Mouse (Mus musculus) stomach, embryonic 14.5 days (tissue): Measurements from ENCODE around the gene Nhlh2. TPM values are rescaled to one million over a fixed set of nuclear protein-coding genes. Genes with fewer than 3 reads are reported as not detected.
A peak's percentile ranks its signal among the peaks of the same experiment; 100 is the strongest.

ENCODE experiments used
- ATAC-seq: fragments of 200-750 bp; cut with Nextera tagmentation; 2 replicates; pipeline ENCODE4 v1.8.0; 2017; ENCODE audit warnings: low read depth, moderate TSS enrichment; ENCODE audit not compliant: insufficient number of reproducible peaks, insufficient read depth, low FRiP score
- H3K27ac ChIP-seq: fragments of 300-500 bp; sonication (generic); 2 replicates; pipeline ENCODE4 v1.5.1; 2014; ENCODE audit warnings: mild to moderate bottlenecking, low read length, moderate library complexity, mixed read lengths
- H3K27me3 ChIP-seq: fragments of 300-500 bp; sonication (generic); 2 replicates; pipeline ENCODE4 v1.6.1; 2014; ENCODE audit warnings: low read length, control low read depth, mixed read lengths; ENCODE audit not compliant: control insufficient read depth, insufficient read depth
- H3K36me3 ChIP-seq: fragments of 300-500 bp; sonication (generic); 2 replicates; pipeline ENCODE4 v1.6.1; 2014; ENCODE audit warnings: mild to moderate bottlenecking, control low read depth, low read length, moderate library complexity, mixed read lengths; ENCODE audit not compliant: control insufficient read depth, insufficient read depth
- H3K4me1 ChIP-seq: fragments of 300-500 bp; sonication (generic); 2 replicates; pipeline ENCODE4 v1.6.1; 2014; ENCODE audit warnings: low read length, control low read depth, mixed read lengths; ENCODE audit not compliant: control insufficient read depth, insufficient read depth
- H3K4me2 ChIP-seq: fragments of 300-500 bp; sonication (generic); replicated peaks from 2 replicates; pipeline ENCODE4 v1.6.1; 2014; ENCODE audit warnings: low read depth, low read length, control low read depth
- H3K4me3 ChIP-seq: fragments of 300-500 bp; sonication (generic); 2 replicates; pipeline ENCODE4 v1.5.1; 2014; ENCODE audit warnings: low read depth, low read length, control low read depth
- H3K9ac ChIP-seq: fragments of 300-500 bp; sonication (generic); replicated peaks from 2 replicates; pipeline ENCODE4 v1.6.1; 2014; ENCODE audit warnings: low read depth, mild to moderate bottlenecking, control low read depth, low read length, moderate library complexity, mixed read lengths
- H3K9me3 ChIP-seq: fragments of 300-500 bp; sonication (generic); 2 replicates; pipeline ENCODE4 v1.6.1; 2016; ENCODE audit warnings: low read depth, low read length, control low read depth; ENCODE audit not compliant: control insufficient read depth
- WGBS: fragments of 180-500 bp; shearing (Covaris S2); extraction: QIAGEN DNeasy Blood & Tissue Kit; methylation state at CpG from one replicate; pipeline ENCODE4 v1.1.7; 2014; 5-methylcytosine and 5-hydroxymethylcytosine counted together
- polyA plus RNA-seq: library from polyadenylated mRNA; unstranded; fragments of >200 nt; fragmentation: Nextera tagmentation; extraction: Ambion mirVana; gene quantifications from 2 replicates; pipeline ENCODE4 v1.2.1, GENCODE M21; 2014

Nhlh2 gene
- polyA plus RNA-seq, 1 experiment from 2014 or later, result not detected

- no peak overlapping the region for H3K27ac ChIP-seq
- H3K9ac ChIP-seq, result no peak overlapping the region
- no peaks in the 10 kb centered on the region for H3K9me3 ChIP-seq
- no peaks in the 10 kb centered on the region for H3K36me3 ChIP-seq
- no peak for ATAC-seq
- H3K4me1 ChIP-seq, result no peaks in the 10 kb centered on the region
- WGBS, result 58% methylated on average over 8 of the region's 8 CpGs
- no peak overlapping the region for H3K4me2 ChIP-seq
- no peak overlapping the region for H3K4me3 ChIP-seq
- no peaks in the 10 kb centered on the region for H3K27me3 ChIP-seq
Observed at GRCm38 (mm10) chr3:101985634-101986033, 24.2 kb upstream of the Nhlh2 start.

DNA sequence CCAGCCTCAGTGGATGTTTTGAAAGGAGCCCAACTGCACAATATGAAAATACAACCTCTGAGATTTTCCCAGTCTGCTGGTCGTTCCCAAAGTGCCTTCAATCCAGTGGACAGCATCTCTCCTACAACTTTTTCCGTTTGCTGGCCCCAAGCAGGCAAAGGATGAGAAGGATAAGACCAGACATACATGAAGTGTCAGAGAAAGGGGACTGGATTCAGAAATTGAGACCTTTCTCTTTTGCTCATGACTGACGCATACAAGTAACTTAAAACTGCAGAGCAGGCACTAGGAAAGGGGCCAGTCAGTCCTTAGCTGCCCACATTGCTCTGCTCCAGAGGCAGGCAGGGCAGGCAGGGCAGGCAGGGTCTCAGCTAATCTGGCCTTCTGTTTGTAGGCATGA is 19.7 kb upstream of the Nhlh2 start:
- H3K4me3 ChIP-seq, result no peak overlapping the region
- ATAC-seq, result no peak
- no peak overlapping the region for H3K9ac ChIP-seq
- no peak overlapping the region for H3K27ac ChIP-seq
- H3K4me2 ChIP-seq, result no peak overlapping the region
- no peaks in the 10 kb centered on the region for H3K9me3 ChIP-seq
- no peaks in the 10 kb centered on the region for H3K36me3 ChIP-seq
- WGBS, result 55% methylated on average over 3 of the region's 3 CpGs
- H3K4me1 ChIP-seq, result no peaks in the 10 kb centered on the region
- H3K27me3 ChIP-seq, result no peaks in the 10 kb centered on the region

DNA sequence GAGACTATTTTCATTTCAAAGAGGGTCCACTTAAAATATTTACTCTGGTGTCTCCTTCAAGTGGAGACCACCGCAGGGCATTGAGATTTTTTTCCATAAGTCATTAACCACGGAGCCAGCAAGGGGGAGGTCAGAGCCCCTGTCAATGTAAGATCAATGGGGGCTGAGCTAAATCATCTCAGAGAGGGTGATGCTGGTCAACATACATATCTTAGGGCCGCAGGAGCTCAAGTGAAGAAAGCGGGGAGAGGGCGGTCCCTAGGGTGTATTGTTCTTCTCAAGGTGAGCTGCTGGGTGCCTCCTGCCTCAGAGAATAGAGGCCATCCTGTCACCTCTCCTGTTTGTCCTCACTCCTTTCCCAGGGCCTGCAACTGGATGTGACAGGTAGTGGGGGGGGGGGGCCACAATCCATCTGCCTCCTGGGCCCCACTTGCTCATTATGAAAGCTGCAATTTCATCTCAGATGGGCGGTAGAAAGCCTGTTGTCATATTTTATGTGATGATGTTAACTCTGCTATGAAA is 18.8 kb upstream of the Nhlh2 start:
- Histone ChIP-seq H3K27ac (no peak overlapping the region), H3K36me3 (no peaks in the 10 kb centered on the region), H3K4me1 (no peaks in the 10 kb centered on the region), H3K27me3 (no peaks in the 10 kb centered on the region), H3K4me2 (no peak overlapping the region), H3K9ac (no peak overlapping the region), H3K9me3 (no peaks in the 10 kb centered on the region), H3K4me3 (no peak overlapping the region)
- no peak for ATAC-seq
- 34% methylated on average over 6 of the region's 6 CpGs for WGBS

GRCm38 (mm10) chr3:101997851-101998250 is 12.0 kb upstream of the Nhlh2 start:
- Histone ChIP-seq H3K27me3 (no peaks in the 10 kb centered on the region), H3K36me3 (no peaks in the 10 kb centered on the region), H3K4me2 (no peak overlapping the region), H3K4me1 (no peaks in the 10 kb centered on the region), H3K9me3 (no peaks in the 10 kb centered on the region), H3K9ac (no peak overlapping the region), H3K27ac (no peak overlapping the region), H3K4me3 (no peak overlapping the region)
- ATAC-seq, result no peak
- WGBS, result 83% methylated on average over 3 of the region's 3 CpGs

- Histone ChIP-seq H3K4me1 (peaks cover 8% of the 10 kb centered on the region; the same call in 1 of the 2 replicates), H3K27ac (no peak overlapping the region), H3K4me3 (peak overlapping the region; percentile 11), H3K9me3 (no peaks in the 10 kb centered on the region), H3K9ac (no peak overlapping the region), H3K27me3 (peaks cover 37% of the 10 kb centered on the region), H3K4me2 (no peak overlapping the region), H3K36me3 (no peaks in the 10 kb centered on the region)
- no peak for ATAC-seq
- WGBS, result 3% methylated on average over 24 of the region's 24 CpGs
Observed at GRCm38 (mm10) chr3:102010681-102011317, 923 bp downstream of the Nhlh2 start.

DNA sequence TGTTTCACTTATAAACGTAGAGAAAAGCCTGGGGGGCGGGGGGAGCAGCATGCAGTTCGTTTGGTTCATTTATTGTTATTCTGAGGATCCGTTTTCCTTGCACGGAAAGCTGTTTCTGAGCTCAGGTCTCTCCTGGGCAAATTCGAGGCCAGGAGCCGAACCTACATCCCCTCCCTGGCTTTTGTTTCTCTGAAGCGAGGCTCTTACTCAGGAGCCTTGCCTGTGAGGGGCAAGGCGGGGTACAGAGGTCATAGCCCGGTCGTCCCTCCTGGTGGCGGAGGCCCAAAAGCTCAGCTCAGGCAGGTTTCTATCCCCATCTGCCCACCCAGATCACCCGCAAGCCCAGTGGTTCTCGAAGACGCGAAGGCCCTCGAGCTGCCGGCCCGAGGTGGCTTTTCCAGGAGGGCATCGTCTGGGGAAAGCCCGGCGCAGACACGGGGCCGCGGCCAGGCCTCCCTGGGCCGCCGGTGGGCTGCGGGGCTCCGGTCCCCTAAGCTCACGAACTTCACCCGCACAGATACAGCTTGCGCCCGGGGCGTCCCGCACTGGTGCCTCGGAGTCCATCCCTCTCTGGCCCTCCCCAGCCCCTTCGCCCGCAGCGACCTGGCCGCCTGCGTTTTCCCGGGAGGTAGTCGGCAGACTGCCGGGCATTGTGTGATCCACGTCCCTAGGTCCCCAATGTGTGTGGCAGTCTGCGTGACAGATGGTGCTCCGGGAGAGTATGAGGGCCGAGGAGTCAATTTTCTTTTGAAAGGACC is 1.6 kb downstream of the Nhlh2 start:
- Histone ChIP-seq H3K4me1 (peaks cover 8% of the 10 kb centered on the region; the same call in 1 of the 2 replicates), H3K9ac (no peak overlapping the region), H3K36me3 (no peaks in the 10 kb centered on the region), H3K9me3 (no peaks in the 10 kb centered on the region), H3K27ac (no peak overlapping the region), H3K4me3 (peak overlapping the region; percentile 11), H3K4me2 (peak overlapping the region; percentile 46; the same call in 1 of the 2 replicates), H3K27me3 (peaks cover 38% of the 10 kb centered on the region)
- WGBS, result 2% methylated on average over 48 of the region's 48 CpGs
- ATAC-seq, result no peak

- H3K4me2 ChIP-seq, result peak overlapping the region; percentile 46
- H3K4me1 ChIP-seq, result peaks cover 8% of the 10 kb centered on the region; the same call in 1 of the 2 replicates
- peaks cover 40% of the 10 kb centered on the region for H3K27me3 ChIP-seq
- ATAC-seq, result no peak
- H3K36me3 ChIP-seq, result no peaks in the 10 kb centered on the region
- peak overlapping the region; percentile 26 for H3K4me3 ChIP-seq
- WGBS, result 4% methylated on average over 23 of the region's 23 CpGs
- no peaks in the 10 kb centered on the region for H3K9me3 ChIP-seq
- H3K9ac ChIP-seq, result no peak overlapping the region
- no peak overlapping the region for H3K27ac ChIP-seq
Observed at GRCm38 (mm10) chr3:102012076-102012610, 2.3 kb downstream of the Nhlh2 start.

DNA sequence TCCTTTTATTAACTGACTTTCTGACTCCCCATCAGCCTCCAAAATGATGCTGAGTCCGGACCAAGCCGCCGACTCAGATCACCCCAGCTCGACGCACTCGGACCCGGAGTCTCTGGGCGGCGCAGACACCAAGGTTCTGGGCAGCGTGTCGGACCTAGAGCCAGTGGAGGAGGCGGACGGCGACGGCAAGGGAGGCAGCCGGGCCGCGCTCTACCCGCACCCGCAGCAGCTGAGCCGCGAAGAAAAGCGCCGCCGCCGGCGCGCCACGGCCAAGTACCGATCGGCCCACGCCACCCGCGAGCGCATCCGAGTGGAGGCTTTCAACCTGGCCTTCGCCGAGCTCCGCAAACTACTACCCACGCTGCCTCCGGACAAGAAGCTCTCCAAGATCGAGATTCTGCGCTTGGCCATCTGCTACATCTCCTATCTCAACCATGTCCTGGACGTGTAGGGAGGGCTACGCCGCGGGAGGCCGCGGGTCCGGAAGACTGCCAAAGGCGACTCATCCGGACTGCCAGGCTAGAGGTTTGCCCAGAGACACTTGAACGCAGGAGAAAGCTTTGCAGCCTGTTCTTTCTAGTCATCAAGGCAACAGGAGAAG is 2.8 kb downstream of the Nhlh2 start:
- H3K4me3 ChIP-seq, result peak overlapping the region; percentile 26
- H3K4me2 ChIP-seq, result peak overlapping the region; percentile 46
- H3K9ac ChIP-seq, result no peak overlapping the region
- peaks cover 41% of the 10 kb centered on the region for H3K27me3 ChIP-seq
- no peak overlapping the region for H3K27ac ChIP-seq
- 2% methylated on average over 53 of the region's 53 CpGs for WGBS
- peaks cover 8% of the 10 kb centered on the region; the same call in 1 of the 2 replicates for H3K4me1 ChIP-seq
- H3K36me3 ChIP-seq, result no peaks in the 10 kb centered on the region
- ATAC-seq, result no peak
- no peaks in the 10 kb centered on the region for H3K9me3 ChIP-seq
